Mouse (Mus musculus): ENCODE data around the gene Ppp1r3d. TPM values are rescaled to one million over a fixed set of nuclear protein-coding genes. Genes with fewer than 3 reads are reported as not detected.

The Ppp1r3d gene
- polyA plus RNA-seq (2015; fragmentation: Nextera tagmentation; extraction: Ambion mirVana): 6.7 and 8.3 TPM in 2 replicates

- WGBS: under 1% methylated on average over 63 of the region's 74 CpGs
- no peaks in the 10 kb centered on the region for H3K9me3 ChIP-seq (replicated peaks)
- peak; percentile 88 for ATAC-seq (ENCODE audit: low FRiP score)
Measured at GRCm38 (mm10) chr2:178414261-178415149, at the start of gene Ppp1r3d, which contains the start of gene Fam217b. TSS of gene Ppp1r3d (minus strand) at chr2:178414472. TSS of gene Fam217b (plus strand) at chr2:178414524.

GRCm38 (mm10) chr2:178460353-178460752, 46.1 kb upstream of the Ppp1r3d start:
- Histone ChIP-seq H3K27me3 (replicated peaks) (no peaks in the 10 kb centered on the region), H3K27ac (replicated peaks) (no peak overlapping the region), H3K4me2 (no peak overlapping the region), H3K36me3 (no peaks in the 10 kb centered on the region), H3K9ac (replicated peaks) (no peak overlapping the region), H3K4me1 (peaks cover 12% of the 10 kb centered on the region), H3K9me3 (replicated peaks) (no peaks in the 10 kb centered on the region), H3K4me3 (replicated peaks) (no peak overlapping the region)
- 65% methylated on average over 5 of the region's 5 CpGs for WGBS
- no peak for ATAC-seq (ENCODE audit: low FRiP score)

More at GRCm38 (mm10) chr2:178414261-178415149, at the start of gene Ppp1r3d, which contains the start of gene Fam217b:
- Histone ChIP-seq H3K27ac (replicated peaks) (peak within 1 kb of the TSS; percentile 89), H3K9ac (replicated peaks) (peak within 1 kb of the TSS; percentile 67), H3K4me3 (replicated peaks) (peak within 1 kb of the TSS; percentile 67), H3K36me3 (peaks cover 5% of the 10 kb centered on the region), H3K27me3 (replicated peaks) (0 out of 2 replicates have a peak, but pooled peaks cover 4% of the 10 kb centered on the region), H3K4me1 (peaks cover 31% of the 10 kb centered on the region), H3K4me2 (peak within 1 kb of the TSS; percentile 100)

- Histone ChIP-seq H3K4me1 (peaks cover 21% of the 10 kb centered on the region), H3K4me2 (no peak overlapping the region), H3K9ac (replicated peaks) (no peak overlapping the region), H3K9me3 (replicated peaks) (no peaks in the 10 kb centered on the region), H3K27me3 (replicated peaks) (no peaks in the 10 kb centered on the region), H3K36me3 (no peaks in the 10 kb centered on the region), H3K27ac (replicated peaks) (no peak overlapping the region), H3K4me3 (replicated peaks) (no peak overlapping the region)
- WGBS: 94% methylated on average over 6 of the region's 6 CpGs
- ATAC-seq (ENCODE audit: low FRiP score): no peak
Measured at GRCm38 (mm10) chr2:178457414-178457813, 43.1 kb upstream of the Ppp1r3d start.

GRCm38 (mm10) chr2:178454664-178455516, 40.6 kb upstream of the Ppp1r3d start:
- WGBS: 8% methylated on average over 17 of the region's 17 CpGs
- H3K27ac ChIP-seq (replicated peaks): peak overlapping the region; percentile 67

DNA sequence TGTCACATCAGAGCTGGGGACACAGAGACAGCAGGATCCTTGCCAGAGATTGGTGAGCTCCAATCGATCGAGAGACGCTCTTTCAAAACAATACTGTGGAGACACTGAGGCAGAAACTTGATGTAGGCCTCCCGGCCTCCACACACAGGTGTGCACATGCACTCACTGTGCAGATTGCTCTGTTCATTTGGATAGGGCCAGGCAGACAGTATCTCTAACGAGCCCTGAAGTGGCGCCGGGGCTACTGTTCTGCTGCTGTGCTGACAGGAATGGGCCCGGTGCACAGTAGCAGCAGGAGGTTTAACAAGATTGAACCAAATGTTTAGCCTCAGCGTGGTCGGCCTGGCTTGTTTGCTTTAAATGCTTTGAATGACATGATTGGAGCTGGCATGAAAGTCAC, 36.7 kb upstream of the Ppp1r3d start:
- no peak overlapping the region for H3K9ac ChIP-seq (replicated peaks)
- H3K9me3 ChIP-seq (replicated peaks): no peaks in the 10 kb centered on the region
- H3K27me3 ChIP-seq (replicated peaks): no peaks in the 10 kb centered on the region
- WGBS: 73% methylated on average over 10 of the region's 10 CpGs
- no peak overlapping the region for H3K4me2 ChIP-seq
- H3K27ac ChIP-seq (replicated peaks): no peak overlapping the region
- H3K4me1 ChIP-seq: peaks cover 12% of the 10 kb centered on the region
- no peak overlapping the region for H3K4me3 ChIP-seq (replicated peaks)
- no peaks in the 10 kb centered on the region for H3K36me3 ChIP-seq
- no peak for ATAC-seq (ENCODE audit: low FRiP score)

More at GRCm38 (mm10) chr2:178454664-178455516, 40.6 kb upstream of the Ppp1r3d start:
- H3K36me3 ChIP-seq: no peaks in the 10 kb centered on the region
- no peaks in the 10 kb centered on the region for H3K27me3 ChIP-seq (replicated peaks)
- peaks cover 12% of the 10 kb centered on the region for H3K4me1 ChIP-seq
- H3K9me3 ChIP-seq (replicated peaks): no peaks in the 10 kb centered on the region
- no peak overlapping the region for H3K4me3 ChIP-seq (replicated peaks)
- peak overlapping the region; percentile 42 for H3K4me2 ChIP-seq
- peak; percentile 78 for ATAC-seq (ENCODE audit: low FRiP score)
- H3K9ac ChIP-seq (replicated peaks): no peak overlapping the region

DNA sequence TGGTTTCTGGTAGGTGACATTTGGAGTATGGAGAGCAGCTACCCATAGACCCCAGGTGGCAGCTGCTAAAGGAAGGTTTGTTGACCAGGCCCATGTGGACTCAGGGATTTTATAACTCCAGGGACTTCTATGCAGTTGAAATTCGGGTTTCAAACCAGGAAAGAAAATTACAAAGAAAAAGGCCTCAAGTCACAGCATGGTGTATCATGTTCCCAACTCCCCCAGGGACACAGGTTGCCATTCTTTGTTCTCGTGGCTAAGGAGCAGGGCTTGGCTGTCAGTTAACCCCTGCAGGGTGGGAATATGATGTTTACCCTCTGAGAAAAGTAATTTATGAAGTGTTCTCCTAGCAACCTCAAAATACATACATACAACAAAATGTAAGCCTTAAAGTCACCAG, 36.0 kb upstream of the Ppp1r3d start:
- no peaks in the 10 kb centered on the region for H3K9me3 ChIP-seq (replicated peaks)
- no peaks in the 10 kb centered on the region for H3K27me3 ChIP-seq (replicated peaks)
- H3K36me3 ChIP-seq: no peaks in the 10 kb centered on the region
- no peak for ATAC-seq (ENCODE audit: low FRiP score)
- H3K4me2 ChIP-seq: no peak overlapping the region
- peaks cover 7% of the 10 kb centered on the region for H3K4me1 ChIP-seq
- no peak overlapping the region for H3K4me3 ChIP-seq (replicated peaks)
- WGBS: 24% methylated on average over 2 of the region's 2 CpGs
- H3K9ac ChIP-seq (replicated peaks): no peak overlapping the region
- H3K27ac ChIP-seq (replicated peaks): no peak overlapping the region

- WGBS: 91% methylated on average over 4 of the region's 4 CpGs
- no peaks in the 10 kb centered on the region for H3K36me3 ChIP-seq
- H3K4me3 ChIP-seq (replicated peaks): no peak overlapping the region
- H3K4me1 ChIP-seq: no peaks in the 10 kb centered on the region
- H3K27me3 ChIP-seq (replicated peaks): no peaks in the 10 kb centered on the region
- H3K9me3 ChIP-seq (replicated peaks): no peaks in the 10 kb centered on the region
- H3K27ac ChIP-seq (replicated peaks): no peak overlapping the region
- H3K9ac ChIP-seq (replicated peaks): no peak overlapping the region
- no peak overlapping the region for H3K4me2 ChIP-seq
- no peak for ATAC-seq (ENCODE audit: low FRiP score)
Measured at GRCm38 (mm10) chr2:178449386-178449785, 35.1 kb upstream of the Ppp1r3d start.

GRCm38 (mm10) chr2:178437311-178437710, 23.0 kb upstream of the Ppp1r3d start:
- H3K4me1 ChIP-seq: no peaks in the 10 kb centered on the region
- H3K4me3 ChIP-seq (replicated peaks): no peak overlapping the region
- WGBS: 53% methylated on average over 9 of the region's 9 CpGs
- H3K9me3 ChIP-seq (replicated peaks): no peaks in the 10 kb centered on the region
- H3K9ac ChIP-seq (replicated peaks): no peak overlapping the region
- no peak for ATAC-seq (ENCODE audit: low FRiP score)
- H3K4me2 ChIP-seq: no peak overlapping the region
- no peak overlapping the region for H3K27ac ChIP-seq (replicated peaks)
- no peaks in the 10 kb centered on the region for H3K27me3 ChIP-seq (replicated peaks)
- H3K36me3 ChIP-seq: no peaks in the 10 kb centered on the region

- H3K4me2 ChIP-seq: no peak overlapping the region
- no peaks in the 10 kb centered on the region for H3K27me3 ChIP-seq (replicated peaks)
- H3K27ac ChIP-seq (replicated peaks): no peak overlapping the region
- ATAC-seq (ENCODE audit: low FRiP score): no peak
- WGBS: 96% methylated on average over 2 of the region's 2 CpGs
- no peak overlapping the region for H3K4me3 ChIP-seq (replicated peaks)
- no peaks in the 10 kb centered on the region for H3K9me3 ChIP-seq (replicated peaks)
- H3K36me3 ChIP-seq: no peaks in the 10 kb centered on the region
- H3K4me1 ChIP-seq: peaks cover 4% of the 10 kb centered on the region; the same call in 1 of the 2 replicates
- H3K9ac ChIP-seq (replicated peaks): no peak overlapping the region
Measured at GRCm38 (mm10) chr2:178433903-178434302, 19.6 kb upstream of the Ppp1r3d start.

- Histone ChIP-seq H3K9ac (replicated peaks) (no peak overlapping the region), H3K4me3 (replicated peaks) (no peak overlapping the region), H3K27ac (replicated peaks) (no peak overlapping the region), H3K27me3 (replicated peaks) (no peaks in the 10 kb centered on the region), H3K4me2 (no peak overlapping the region), H3K9me3 (replicated peaks) (no peaks in the 10 kb centered on the region), H3K4me1 (peaks cover 4% of the 10 kb centered on the region; the same call in 1 of the 2 replicates), H3K36me3 (no peaks in the 10 kb centered on the region)
- ATAC-seq (ENCODE audit: low FRiP score): no peak
- WGBS: 80% methylated on average over 2 of the region's 2 CpGs
Measured at GRCm38 (mm10) chr2:178433495-178433894, 19.2 kb upstream of the Ppp1r3d start.

DNA sequence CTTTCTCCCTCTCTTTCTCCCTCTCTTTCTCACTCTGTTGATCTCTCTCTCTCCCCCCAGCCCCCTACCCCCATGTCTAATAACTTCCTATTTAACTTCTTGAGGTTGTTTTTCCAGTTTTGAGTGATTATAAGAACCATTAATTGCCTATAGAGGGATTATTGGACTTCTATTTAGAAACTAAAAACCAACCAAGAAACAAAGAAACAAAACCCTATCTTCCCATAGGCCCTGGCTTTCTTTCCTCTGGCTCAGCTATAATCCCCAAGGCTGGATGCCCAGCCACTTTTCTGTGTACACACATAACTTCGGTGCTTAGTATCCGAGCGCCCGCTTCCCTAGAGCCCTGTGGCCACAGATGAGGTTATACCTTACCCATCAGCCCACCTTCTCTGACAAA, 16.0 kb upstream of the Ppp1r3d start, which contains the start of gene Cdh26:
Gene Cdh26 (plus strand): TSS at position 301 of the 400 bp plus-strand sequence.
- no peak for ATAC-seq (ENCODE audit: low FRiP score)
- H3K4me2 ChIP-seq: no peak within 1 kb of the TSS
- no peak within 1 kb of the TSS for H3K9ac ChIP-seq (replicated peaks)
- H3K27ac ChIP-seq (replicated peaks): no peak within 1 kb of the TSS
- no peaks in the 10 kb centered on the region for H3K9me3 ChIP-seq (replicated peaks)
- WGBS: 93% methylated on average over 4 of the region's 4 CpGs
- H3K4me1 ChIP-seq: peaks cover 4% of the 10 kb centered on the region; the same call in 1 of the 2 replicates
- no peaks in the 10 kb centered on the region for H3K36me3 ChIP-seq
- no peak within 1 kb of the TSS for H3K4me3 ChIP-seq (replicated peaks)
- H3K27me3 ChIP-seq (replicated peaks): no peaks in the 10 kb centered on the region
